Mouse (Mus musculus) olfactory bulb, adult 2 months (tissue): Measurements from ENCODE around the gene Cyp26b1.

Experiments
- CTCF ChIP-seq: fragments of 200-500 bp; IDR thresholded peaks from 2 replicates; pipeline ENCODE4 v1.5.1; 2012; ENCODE audit warnings: low read depth, mild to moderate bottlenecking, low read length, moderate library complexity; ENCODE audit not compliant: insufficient read depth
- POLR2A ChIP-seq: fragments of 200-500 bp; IDR thresholded peaks from 2 replicates; pipeline ENCODE4 v1.6.1; 2012; ENCODE audit warnings: mild to moderate bottlenecking, low read depth, low read length, moderate library complexity; ENCODE audit not compliant: insufficient read depth

DNA sequence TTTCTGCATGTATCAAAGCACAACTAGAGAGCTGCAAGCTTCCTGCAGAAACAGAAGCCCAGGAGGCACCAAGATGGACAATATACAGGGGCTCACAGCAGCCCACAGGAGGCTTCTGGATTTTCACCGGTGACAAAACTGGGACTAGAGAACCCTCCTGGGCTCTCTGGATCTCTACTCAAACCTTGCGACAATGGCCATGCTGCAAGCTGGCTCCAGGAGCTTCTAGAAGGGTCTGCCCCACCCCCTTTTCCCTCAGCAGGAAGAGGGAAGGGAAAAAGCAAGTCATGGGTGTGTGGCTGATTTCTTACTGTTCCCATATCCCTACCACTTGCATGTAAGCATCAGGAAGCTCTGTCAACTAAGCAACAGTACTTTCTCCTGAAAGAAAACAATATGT, 37.9 kb upstream of the Cyp26b1 start:
- TF ChIP-seq CTCF (no peak), POLR2A (no peak)
